Mouse (Mus musculus) heart, embryonic 11.5 days (tissue): ENCODE measurements around the gene Alkbh2. TPM values are rescaled to one million over a fixed set of nuclear protein-coding genes. Genes with fewer than 3 reads are reported as not detected.

Experiments used
- ATAC-seq: fragments of 200-750 bp; cut with Nextera tagmentation; replicated peaks from 2 replicates; pipeline ENCODE4 v1.8.0; 2017; ENCODE audit warnings: moderate library complexity; ENCODE audit not compliant: insufficient number of reproducible peaks, low FRiP score, low TSS enrichment
- H3K27ac ChIP-seq: fragments of 300-500 bp; sonication (generic); 2 replicates; pipeline ENCODE4 v1.5.1; 2014; ENCODE audit warnings: mild to moderate bottlenecking, low read depth, low read length
- H3K27me3 ChIP-seq: fragments of 300-500 bp; sonication (generic); 2 replicates; pipeline ENCODE4 v1.6.1; 2014; ENCODE audit warnings: mild to moderate bottlenecking, low read length, mixed read lengths; ENCODE audit not compliant: control insufficient read depth, insufficient read depth
- H3K36me3 ChIP-seq: fragments of 300-500 bp; sonication (generic); 2 replicates; pipeline ENCODE4 v1.6.1; 2014; ENCODE audit warnings: mild to moderate bottlenecking, low read length, moderate library complexity, mixed read lengths; ENCODE audit not compliant: control insufficient read depth, insufficient read depth
- H3K4me1 ChIP-seq: fragments of 300-500 bp; sonication (generic); 2 replicates; pipeline ENCODE4 v1.6.1; 2014; ENCODE audit warnings: low read length; ENCODE audit not compliant: control insufficient read depth, insufficient read depth
- H3K4me2 ChIP-seq: fragments of 300-500 bp; sonication (generic); 2 replicates; pipeline ENCODE4 v1.6.1; 2014; ENCODE audit warnings: mild to moderate bottlenecking, moderate library complexity
- H3K4me3 ChIP-seq: fragments of 300-500 bp; sonication (generic); 2 replicates; pipeline ENCODE4 v1.5.1; 2014; ENCODE audit warnings: low read depth, low read length
- H3K9ac ChIP-seq: fragments of 300-500 bp; sonication (generic); 2 replicates; pipeline ENCODE4 v1.6.1; 2014; ENCODE audit warnings: mild to moderate bottlenecking, low read depth, low read length, moderate library complexity
- H3K9me3 ChIP-seq: fragments of 300-500 bp; sonication (generic); replicated peaks from 2 replicates; pipeline ENCODE4 v1.6.1; 2016; ENCODE audit warnings: low read length; ENCODE audit not compliant: control insufficient read depth
- WGBS: fragments of 180-500 bp; shearing (Covaris S2); extraction: QIAGEN DNeasy Blood & Tissue Kit; methylation state at CpG from one replicate; pipeline ENCODE4 v1.1.7; 2014; ENCODE audit not compliant: insufficient replicate concordance; 5-methylcytosine and 5-hydroxymethylcytosine counted together
- polyA plus RNA-seq: library from polyadenylated mRNA; unstranded; fragments of >200 nt; fragmentation: Nextera tagmentation; extraction: Ambion mirVana; gene quantifications from 2 replicates; pipeline ENCODE4 v1.2.1, GENCODE M21; 2014

Alkbh2 gene
- polyA plus RNA-seq, 1 experiment from 2014 or later: 8.7 TPM

- WGBS: 31% methylated on average over 6 of the region's 6 CpGs
- Histone ChIP-seq H3K36me3 (peaks cover 9% of the 10 kb centered on the region), H3K4me2 (peak overlapping the region; percentile 32), H3K9me3 (no peaks in the 10 kb centered on the region), H3K27me3 (no peaks in the 10 kb centered on the region), H3K4me1 (peaks cover 46% of the 10 kb centered on the region), H3K9ac (no peak overlapping the region), H3K4me3 (no peak overlapping the region), H3K27ac (no peak overlapping the region)
- ATAC-seq: no peak
Observed at GRCm38 (mm10) chr5:114134091-114134534, 6.1 kb upstream of the Alkbh2 start.

- H3K4me1 ChIP-seq: peaks cover 35% of the 10 kb centered on the region
- H3K27ac ChIP-seq: no peak overlapping the region
- H3K36me3 ChIP-seq: peaks cover 9% of the 10 kb centered on the region
- ATAC-seq: no peak
- peak overlapping the region; percentile 8; the same call in 1 of the 2 replicates for H3K4me2 ChIP-seq
- H3K27me3 ChIP-seq: no peaks in the 10 kb centered on the region
- no peak overlapping the region for H3K9ac ChIP-seq
- H3K9me3 ChIP-seq: no peaks in the 10 kb centered on the region
- 81% methylated on average over 6 of the region's 6 CpGs for WGBS
- H3K4me3 ChIP-seq: no peak overlapping the region
Observed at GRCm38 (mm10) chr5:114132841-114133240, 4.8 kb upstream of the Alkbh2 start.

GRCm38 (mm10) chr5:114131521-114131840 lies 3.5 kb upstream of the Alkbh2 start:
- no peak for ATAC-seq
- peak overlapping the region; percentile 95 for H3K4me2 ChIP-seq
- peaks cover 35% of the 10 kb centered on the region for H3K4me1 ChIP-seq
- H3K9me3 ChIP-seq: no peaks in the 10 kb centered on the region
- H3K36me3 ChIP-seq: peaks cover 3% of the 10 kb centered on the region; the same call in 1 of the 2 replicates
- 0% methylated on average over 15 of the region's 15 CpGs for WGBS
- H3K27me3 ChIP-seq: no peaks in the 10 kb centered on the region
- H3K9ac ChIP-seq: peak overlapping the region; percentile 73
- H3K27ac ChIP-seq: peak overlapping the region; percentile 67
- H3K4me3 ChIP-seq: peak overlapping the region; percentile 83

- Histone ChIP-seq H3K27me3 (no peaks in the 10 kb centered on the region), H3K4me2 (peak overlapping the region; percentile 95), H3K36me3 (peaks cover 3% of the 10 kb centered on the region; the same call in 1 of the 2 replicates), H3K9me3 (no peaks in the 10 kb centered on the region), H3K27ac (peak overlapping the region; percentile 67), H3K4me1 (peaks cover 35% of the 10 kb centered on the region), H3K9ac (peak overlapping the region; percentile 73), H3K4me3 (peak overlapping the region; percentile 83)
- WGBS: under 1% methylated on average over 87 of the region's 87 CpGs
- peak; percentile 96 for ATAC-seq
Observed at GRCm38 (mm10) chr5:114130698-114131520, 2.9 kb upstream of the Alkbh2 start.

GRCm38 (mm10) chr5:114130211-114130605 lies 2.2 kb upstream of the Alkbh2 start, which contains the start of gene Ung:
Ung (plus strand) TSS chr5:114130386.
- H3K4me2 ChIP-seq: peak within 1 kb of the TSS; percentile 95
- under 1% methylated on average over 29 of the region's 29 CpGs for WGBS
- H3K27ac ChIP-seq: peak within 1 kb of the TSS; percentile 67
- H3K9me3 ChIP-seq: no peaks in the 10 kb centered on the region
- peaks cover 35% of the 10 kb centered on the region for H3K4me1 ChIP-seq
- peaks cover 3% of the 10 kb centered on the region; the same call in 1 of the 2 replicates for H3K36me3 ChIP-seq
- H3K4me3 ChIP-seq: peak within 1 kb of the TSS; percentile 83
- H3K9ac ChIP-seq: peak within 1 kb of the TSS; percentile 73
- no peaks in the 10 kb centered on the region for H3K27me3 ChIP-seq
- peak; percentile 50 for ATAC-seq

- H3K4me1 ChIP-seq: peaks cover 35% of the 10 kb centered on the region
- no peak for ATAC-seq
Observed at GRCm38 (mm10) chr5:114129550-114130210, 1.7 kb upstream of the Alkbh2 start.

GRCm38 (mm10) chr5:114126499-114127244 lies 1.3 kb downstream of the Alkbh2 start:
- Histone ChIP-seq H3K27me3 (no peaks in the 10 kb centered on the region), H3K9me3 (no peaks in the 10 kb centered on the region), H3K4me1 (peaks cover 10% of the 10 kb centered on the region), H3K9ac (peak overlapping the region; percentile 78), H3K27ac (no peak overlapping the region), H3K36me3 (peaks cover 9% of the 10 kb centered on the region), H3K4me2 (peak overlapping the region; percentile 97), H3K4me3 (peak overlapping the region; percentile 72)
- WGBS: 83% methylated on average over 7 of the region's 7 CpGs
- ATAC-seq: no peak

More at GRCm38 (mm10) chr5:114129550-114130210, 1.7 kb upstream of the Alkbh2 start:
- Histone ChIP-seq H3K4me3 (peak overlapping the region; percentile 83), H3K27me3 (no peaks in the 10 kb centered on the region), H3K9me3 (no peaks in the 10 kb centered on the region), H3K9ac (no peak overlapping the region), H3K36me3 (peaks cover 3% of the 10 kb centered on the region; the same call in 1 of the 2 replicates), H3K27ac (no peak overlapping the region), H3K4me2 (peak overlapping the region; percentile 95)
- WGBS: 73% methylated on average over 15 of the region's 15 CpGs

GRCm38 (mm10) chr5:114126008-114126407 lies 2.0 kb downstream of the Alkbh2 start:
- no peak for ATAC-seq
- Histone ChIP-seq H3K36me3 (peaks cover 13% of the 10 kb centered on the region), H3K9ac (no peak overlapping the region), H3K9me3 (no peaks in the 10 kb centered on the region), H3K4me3 (no peak overlapping the region), H3K27me3 (no peaks in the 10 kb centered on the region), H3K4me1 (peaks cover 6% of the 10 kb centered on the region; the same call in 1 of the 2 replicates), H3K4me2 (no peak overlapping the region), H3K27ac (no peak overlapping the region)
- WGBS: 92% methylated on average over 3 of the region's 3 CpGs
